Mouse (Mus musculus) MEL (cell line): Measurements from ENCODE around the gene Ryr3. TPM values are rescaled to one million over a fixed set of nuclear protein-coding genes. Genes with fewer than 3 reads are reported as not detected.

ENCODE experiments used
- DNase-seq: peaks from one replicate; pipeline ENCODE4 v3.0.0; 2011; ENCODE audit warnings: low read depth, low spot score
- H3K27ac ChIP-seq: 2 replicates; pipeline ENCODE4 v1.5.1; 2012; ENCODE audit warnings: low read depth, mild to moderate bottlenecking, control low read depth, low read length, moderate library complexity; ENCODE audit not compliant: control insufficient read depth
- H3K27me3 ChIP-seq, 2 experiments: fragments of 150-350 bp in 1 of 2; sonication (generic) in 1 of 2; 2 replicates each; pipeline ENCODE4 v1.6.1; 2012; ENCODE audit warnings: low read length in 2 of 2, mild to moderate bottlenecking in 2 of 2, improper control_type of control experiment in 1 of 2, moderate library complexity in 1 of 2; ENCODE audit not compliant: insufficient read depth in 2 of 2, control insufficient read depth in 1 of 2
- H3K36me3 ChIP-seq, 2 experiments: 2 replicates each; pipeline ENCODE4 v1.6.1; 2012 to 2014; ENCODE audit warnings: low read length in 2 of 2, improper control_type of control experiment in 1 of 2, inconsistent platforms in 1 of 2, mild to moderate bottlenecking in 1 of 2; ENCODE audit not compliant: insufficient read depth in 2 of 2, control insufficient read depth in 1 of 2
- H3K4me1 ChIP-seq, 2 experiments: fragments of 150-350 bp in 1 of 2; sonication (generic) in 1 of 2; 2 replicates each; pipeline ENCODE4 v1.6.1; 2012; ENCODE audit warnings: low read length in 2 of 2, improper control_type of control experiment in 1 of 2, mild to moderate bottlenecking in 1 of 2; ENCODE audit not compliant: insufficient read depth in 2 of 2, control insufficient read depth in 1 of 2
- H3K4me3 ChIP-seq, 2 experiments: fragments of 150-350 bp in 1 of 2; sonication (generic) in 1 of 2; 2 replicates each; pipeline ENCODE4 v1.5.1; 2012; ENCODE audit warnings: low read depth in 2 of 2, low read length in 2 of 2, mild to moderate bottlenecking in 2 of 2, moderate library complexity in 2 of 2, control low read depth in 1 of 2, improper control_type of control experiment in 1 of 2; ENCODE audit not compliant: control insufficient read depth in 1 of 2, insufficient read depth in 1 of 2
- H3K79me2 ChIP-seq: 2 replicates; pipeline ENCODE4 v1.6.1; 2012; ENCODE audit warnings: mild to moderate bottlenecking, low read length, moderate library complexity; ENCODE audit not compliant: control insufficient read depth, poor library complexity, insufficient read depth
- H3K9ac ChIP-seq: 2 replicates; pipeline ENCODE4 v1.6.1; 2012; ENCODE audit warnings: low read depth, mild to moderate bottlenecking, control low read depth, low read length, moderate library complexity; ENCODE audit not compliant: control insufficient read depth, poor library complexity, severe bottlenecking
- H3K9me3 ChIP-seq: fragments of 150-350 bp; sonication (generic); replicated peaks from 2 replicates; pipeline ENCODE4 v1.6.1; 2012; ENCODE audit warnings: mild to moderate bottlenecking, low read length, improper control_type of control experiment, moderate library complexity; ENCODE audit not compliant: insufficient read depth
- EP300 ChIP-seq, 2 experiments: IDR thresholded peaks; 2 replicates each; pipeline ENCODE4 v1.6.1; 2011; ENCODE audit warnings: improper control_type of control experiment in 2 of 2, low read length in 2 of 2, low read depth in 1 of 2, mild to moderate bottlenecking in 1 of 2
- ETS1 ChIP-seq: IDR thresholded peaks from 2 replicates; pipeline ENCODE4 v1.6.1; 2012; ENCODE audit warnings: low read depth, mild to moderate bottlenecking, inconsistent platforms, low read length, improper control_type of control experiment, moderate library complexity
- GATA1 ChIP-seq: IDR thresholded peaks from 2 replicates; pipeline ENCODE4 v1.6.1; 2011; ENCODE audit warnings: low read depth, low read length, improper control_type of control experiment
- HCFC1 ChIP-seq: IDR thresholded peaks from 2 replicates; pipeline ENCODE4 v1.6.1; 2012; ENCODE audit warnings: low read depth, mild to moderate bottlenecking, inconsistent platforms, low read length, improper control_type of control experiment, moderate library complexity
- MXI1 ChIP-seq: IDR thresholded peaks from 2 replicates; pipeline ENCODE4 v1.6.1; 2011; ENCODE audit warnings: mild to moderate bottlenecking, low read depth, low read length, improper control_type of control experiment
- RAD21 ChIP-seq: IDR thresholded peaks from 2 replicates; pipeline ENCODE4 v1.6.1; 2011; ENCODE audit warnings: mild to moderate bottlenecking, low read depth, low read length, improper control_type of control experiment
- RCOR1 ChIP-seq: IDR thresholded peaks from 2 replicates; pipeline ENCODE4 v1.6.1; 2012; ENCODE audit warnings: low read depth, mild to moderate bottlenecking, inconsistent platforms, low read length, improper control_type of control experiment
- SMC3 ChIP-seq: IDR thresholded peaks from 2 replicates; pipeline ENCODE4 v1.6.1; 2011; ENCODE audit warnings: low read depth, low read length, improper control_type of control experiment
- TCF12 ChIP-seq: IDR thresholded peaks from 2 replicates; pipeline ENCODE4 v1.6.1; 2014; ENCODE audit warnings: low read depth, mild to moderate bottlenecking, inconsistent platforms, low read length, improper control_type of control experiment, moderate library complexity
- USF1 ChIP-seq: IDR thresholded peaks from 2 replicates; pipeline ENCODE4 v1.6.1; 2014; ENCODE audit warnings: low read depth, mild to moderate bottlenecking, inconsistent platforms, low read length, improper control_type of control experiment, moderate library complexity
- ZC3H11A ChIP-seq: IDR thresholded peaks from 2 replicates; pipeline ENCODE4 v1.6.1; 2012; ENCODE audit warnings: low read depth, mild to moderate bottlenecking, inconsistent platforms, low read length, improper control_type of control experiment
- polyA plus RNA-seq, 2 experiments: library from polyadenylated mRNA; stranded (reverse) in 1 of 2; unstranded in 1 of 2; fragments of >175 nt in 1 of 2; fragments of >200 nt in 1 of 2; gene quantifications; 2 replicates each; pipeline versions ENCODE4 v1.2.1 to v1.2.4; 2012; ENCODE audit warnings: low replicate concordance in 2 of 2, low read depth in 1 of 2; ENCODE audit not compliant: insufficient read length in 2 of 2, insufficient read depth in 1 of 2, missing spikeins in 1 of 2
- total RNA-seq: library from RNA; depleted of rRNA; stranded (reverse); fragments of 300-350 nt; gene quantifications from 2 replicates; pipeline ENCODE4 v1.2.3, GENCODE M21; 2012

Gene Ryr3
- total and polyA plus RNA-seq, 3 experiments, result 0.04 TPM; not detected in 2

GRCm38 (mm10) chr2:112632536-112632935 is 584.4 kb downstream of the Ryr3 start:
- no peaks in the 10 kb centered on the region for H3K4me1 ChIP-seq
- no peaks in the 10 kb centered on the region for H3K9me3 ChIP-seq
- no peak for DNase-seq
- H3K36me3 ChIP-seq, result no peaks in the 10 kb centered on the region
- H3K27me3 ChIP-seq, result no peaks in the 10 kb centered on the region
- no peak overlapping the region for H3K27ac ChIP-seq
- no peak overlapping the region for H3K4me3 ChIP-seq
- TF ChIP-seq HCFC1 (no peak), GATA1 (no peak), RCOR1 (no peak), MXI1 (no peak), ETS1 (no peak)
- H3K79me2 ChIP-seq, result no peaks in the 10 kb centered on the region
- H3K9ac ChIP-seq, result no peak overlapping the region

- Histone ChIP-seq H3K36me3 (no peaks in the 10 kb centered on the region), H3K4me3 (no peak overlapping the region), H3K4me1 (peaks cover under 1 to 3% of the 10 kb centered on the region in 2 experiments; a peak in 3 of 4 replicates)
- TF ChIP-seq ZC3H11A (no peak), RAD21 (no peak), GATA1 (no peak), SMC3 (no peak)
- TF ChIP-seq, all 39 proteins: peak for 0
- no peaks in the 10 kb centered on the region for H3K79me2 ChIP-seq
- no peak overlapping the region for H3K27ac ChIP-seq
- H3K9ac ChIP-seq, result no peak overlapping the region
- no peaks in the 10 kb centered on the region for H3K9me3 ChIP-seq
- DNase-seq, result no peak
- no peaks in the 10 kb centered on the region for H3K27me3 ChIP-seq
Measured at GRCm38 (mm10) chr2:112630669-112631068, 586.2 kb downstream of the Ryr3 start.

DNA sequence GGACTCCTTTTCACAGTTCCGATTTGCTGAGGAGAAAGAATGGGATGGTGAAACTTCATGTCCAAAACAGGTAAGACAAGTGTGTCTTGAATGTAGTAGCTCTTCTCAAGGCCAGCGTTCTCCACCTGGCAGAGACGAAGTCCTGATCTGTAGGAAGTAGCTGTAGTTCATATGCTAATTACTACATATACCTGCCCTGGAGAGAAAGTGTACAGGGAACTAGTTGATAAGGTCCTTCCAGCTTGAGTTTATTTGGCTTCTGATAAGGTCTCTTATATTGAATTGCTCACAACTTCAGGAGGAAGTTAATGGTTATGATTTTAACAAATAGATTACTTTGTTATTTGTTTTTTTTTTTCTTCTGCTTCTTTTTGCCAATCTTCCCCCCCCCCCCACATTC is 591.7 kb downstream of the Ryr3 start:
- Histone ChIP-seq H3K27me3 (no peaks in the 10 kb centered on the region), H3K36me3 (peaks cover 0 to 5% of the 10 kb centered on the region in 2 experiments; a peak in 2 of 4 replicates), H3K4me3 (no peak overlapping the region), H3K4me1 (peaks cover 4% of the 10 kb centered on the region in 2 experiments; a peak in 3 of 4 replicates), H3K9me3 (no peaks in the 10 kb centered on the region), H3K79me2 (no peaks in the 10 kb centered on the region), H3K9ac (no peak overlapping the region), H3K27ac (no peak overlapping the region)
- DNase-seq, result peak; percentile 9
- TF ChIP-seq EP300 (IDR thresholded peaks at IDR 0.05; ENCODE audit: low read depth in 1 of 2, low read length in 2 of 2), result peak in 1 of 2 experiments; percentile 8; a peak in 1 of 4 replicates
- no peak for TF ChIP-seq USF1
- no peak for TF ChIP-seq TCF12
- TF ChIP-seq GATA1, result peak; percentile 38; the same call in 1 of the 2 replicates
